Mouse (Mus musculus) right cerebral cortex, adult 18-20 months (tissue): ENCODE measurements at regions not wholly inside any gene's neighbourhood (a gene's known extent, or its start where the extent isn't known, plus 50 kb on each side); places are given as distances from the start of the nearest gene placed in this dataset.

Experiments used
- DNase-seq: peaks from one replicate; pipeline ENCODE4 v3.0.0; 2022; ENCODE audit warnings: mixed read lengths

- DNase-seq, result no peak
Measured at GRCm38 (mm10) chr7:72503756-72504155, 197.3 kb upstream of the Mctp2 start.

- no peak for DNase-seq
Measured at GRCm38 (mm10) chr7:72504268-72504667, 197.9 kb upstream of the Mctp2 start.

GRCm38 (mm10) chr7:72505732-72506460 is 199.5 kb upstream of the Mctp2 start:
- DNase-seq, result no peak

- no peak for DNase-seq
Measured at GRCm38 (mm10) chr7:72507946-72508345, 201.5 kb upstream of the Mctp2 start.

GRCm38 (mm10) chr7:72510116-72510515 is 203.7 kb upstream of the Mctp2 start:
- no peak for DNase-seq

- DNase-seq, result no peak
Measured at GRCm38 (mm10) chr7:72513446-72513845, 207.0 kb upstream of the Mctp2 start.

GRCm38 (mm10) chr7:72514851-72515250 is 208.4 kb upstream of the Mctp2 start:
- DNase-seq, result no peak

- no peak for DNase-seq
Measured at GRCm38 (mm10) chr7:72518421-72518972, 212.1 kb upstream of the Mctp2 start.

- no peak for DNase-seq
Measured at GRCm38 (mm10) chr7:72519359-72520115, 213.1 kb upstream of the Mctp2 start.

GRCm38 (mm10) chr7:72528873-72529272 is 222.5 kb upstream of the Mctp2 start:
- DNase-seq, result no peak

GRCm38 (mm10) chr7:72538288-72538687 is 231.9 kb upstream of the Mctp2 start:
- DNase-seq, result no peak

GRCm38 (mm10) chr7:72539915-72540314 is 233.5 kb upstream of the Mctp2 start:
- DNase-seq, result no peak

GRCm38 (mm10) chr7:72541521-72542478 is 235.4 kb upstream of the Mctp2 start:
- DNase-seq, result peak; percentile 12

GRCm38 (mm10) chr7:72543501-72543900 is 237.1 kb upstream of the Mctp2 start:
- DNase-seq, result no peak

GRCm38 (mm10) chr7:72543946-72544345 is 237.5 kb upstream of the Mctp2 start:
- no peak for DNase-seq

- DNase-seq, result no peak
Measured at GRCm38 (mm10) chr7:72567378-72567777, 261.0 kb upstream of the Mctp2 start.

- DNase-seq, result no peak
Measured at GRCm38 (mm10) chr7:72569177-72569576, 262.8 kb upstream of the Mctp2 start.

GRCm38 (mm10) chr7:72574316-72574715 is 267.9 kb upstream of the Mctp2 start:
- no peak for DNase-seq

GRCm38 (mm10) chr7:72584427-72584826 is 278.0 kb upstream of the Mctp2 start:
- DNase-seq, result no peak

GRCm38 (mm10) chr7:72589241-72589668 is 282.8 kb upstream of the Mctp2 start:
- DNase-seq, result peak; percentile 80

GRCm38 (mm10) chr7:72590351-72591115 is 284.1 kb upstream of the Mctp2 start:
- DNase-seq, result peak; percentile 46

GRCm38 (mm10) chr7:72592110-72592509 is 285.7 kb upstream of the Mctp2 start:
- peak; percentile 48 for DNase-seq
